Mouse (Mus musculus): Measurements from ENCODE around the gene Stmnd1. TPM values are rescaled to one million over a fixed set of nuclear protein-coding genes. Genes with fewer than 3 reads are reported as not detected.

Gene Stmnd1
- polyA plus RNA-seq (2017; shearing (Covaris generic)): not detected

GRCm38 (mm10) chr13:46273453-46274110, at the start of gene Stmnd1:
Gene Stmnd1, plus strand, starts transcription at chr13:46273721.

Other genes starting within 250 kb of the Stmnd1 start
- not detected for gene Rbm24, start 144.7 kb downstream of the Stmnd1 start, polyA plus RNA-seq (2017; shearing (Covaris generic))
- gene Cap2, start 228.1 kb downstream of the Stmnd1 start, polyA plus RNA-seq (2017; shearing (Covaris generic)): 0.57 TPM